Mouse (Mus musculus) lung, adult 2 months (tissue): ENCODE results near the gene Otos. TPM values are rescaled to one million over a fixed set of nuclear protein-coding genes. Genes with fewer than 3 reads are reported as not detected.
A peak's percentile ranks its signal among the peaks of the same experiment; 100 is the strongest.

Experiments used
- DNase-seq: peaks from one replicate; pipeline ENCODE4 v3.0.0; 2022
- H3K4me1 ChIP-seq: fragments of 200-500 bp; 2 replicates; pipeline ENCODE4 v1.6.1; 2011; ENCODE audit warnings: low read length; ENCODE audit not compliant: control insufficient read depth, insufficient read depth
- H3K4me3 ChIP-seq: fragments of 200-500 bp; replicated peaks from 2 replicates; pipeline ENCODE3; 2011; ENCODE audit warnings: low read depth, mild to moderate bottlenecking, control low read depth, low read length; ENCODE audit errors: extremely low read depth
- CTCF ChIP-seq: fragments of 200-500 bp; IDR thresholded peaks from 2 replicates; pipeline ENCODE4 v1.5.1; 2011; ENCODE audit warnings: mild to moderate bottlenecking, low read length, control low read depth; ENCODE audit not compliant: insufficient read depth
- POLR2A ChIP-seq: fragments of 200-500 bp; IDR thresholded peaks from 2 replicates; pipeline ENCODE4 v1.6.1; 2011; ENCODE audit warnings: low read depth, mild to moderate bottlenecking, control low read depth, low read length, borderline replicate concordance; ENCODE audit errors: extremely low read depth
- WGBS: fragments of 180-500 bp; shearing (Covaris S2); methylation state at CpG from one replicate; pipeline ENCODE4 v1.1.7; 2018; 5-methylcytosine and 5-hydroxymethylcytosine counted together
- polyA plus RNA-seq: library from polyadenylated mRNA; depleted of rRNA; stranded (reverse); fragments of >200 nt; gene quantifications from 2 replicates; pipeline ENCODE4 v1.2.3, GENCODE M21; 2012

The Otos gene
- polyA plus RNA-seq, 1 experiment: not detected

- WGBS: 26% methylated on average over 10 of the region's 10 CpGs
Observed at GRCm38 (mm10) chr1:92648197-92648596, 444 bp downstream of the Otos start.

GRCm38 (mm10) chr1:92647752-92648151 lies 889 bp downstream of the Otos start:
- H3K4me3 ChIP-seq: no peak overlapping the region
- no peak for TF ChIP-seq POLR2A
- TF ChIP-seq CTCF: peak; percentile 88
- peak; percentile 64 for DNase-seq
- no peaks in the 10 kb centered on the region for H3K4me1 ChIP-seq
- WGBS: 8% methylated on average over 8 of the region's 8 CpGs

More at GRCm38 (mm10) chr1:92648197-92648596, 444 bp downstream of the Otos start:
- DNase-seq: no peak
- TF ChIP-seq POLR2A (no peak), CTCF (no peak)
- H3K4me3 ChIP-seq: no peak overlapping the region
- no peaks in the 10 kb centered on the region for H3K4me1 ChIP-seq

- WGBS: 64% methylated on average over 4 of the region's 4 CpGs
- Histone ChIP-seq H3K4me3 (no peak overlapping the region), H3K4me1 (no peaks in the 10 kb centered on the region)
- no peak for DNase-seq
- no peak for TF ChIP-seq POLR2A
- no peak for TF ChIP-seq CTCF
Observed at GRCm38 (mm10) chr1:92647026-92647425, 1.6 kb downstream of the Otos start.

GRCm38 (mm10) chr1:92646601-92647000 lies 2.0 kb downstream of the Otos start:
- Histone ChIP-seq H3K4me1 (no peaks in the 10 kb centered on the region), H3K4me3 (no peak overlapping the region)
- WGBS: 78% methylated on average over 7 of the region's 7 CpGs
- DNase-seq: no peak
- TF ChIP-seq POLR2A (no peak), CTCF (no peak)

- TF ChIP-seq CTCF (no peak), POLR2A (no peak)
- Histone ChIP-seq H3K4me1 (no peaks in the 10 kb centered on the region), H3K4me3 (no peak overlapping the region)
- WGBS: 41% methylated on average over 2 of the region's 2 CpGs
- DNase-seq: no peak
Observed at GRCm38 (mm10) chr1:92646111-92646510, 2.5 kb downstream of the Otos start.

GRCm38 (mm10) chr1:92644916-92645315 lies 3.7 kb downstream of the Otos start:
- TF ChIP-seq POLR2A (no peak), CTCF (no peak)
- no peak overlapping the region for H3K4me3 ChIP-seq
- WGBS: 83% methylated on average over 5 of the region's 5 CpGs
- peaks cover 9% of the 10 kb centered on the region for H3K4me1 ChIP-seq
- no peak for DNase-seq

- no peak for DNase-seq
- no peak overlapping the region for H3K4me3 ChIP-seq
- peaks cover 9% of the 10 kb centered on the region for H3K4me1 ChIP-seq
- WGBS: 65% methylated on average over 4 of the region's 4 CpGs
- TF ChIP-seq POLR2A: no peak
- TF ChIP-seq CTCF: no peak
Observed at GRCm38 (mm10) chr1:92643691-92644090, 5.0 kb downstream of the Otos start.

- H3K4me3 ChIP-seq: peak within 1 kb of the TSS; percentile 67
- TF ChIP-seq CTCF: no peak
- TF ChIP-seq POLR2A: peak; percentile 68; the same call in 1 of the 2 replicates
- 2% methylated on average over 50 of the region's 50 CpGs for WGBS
- peak; percentile 86 for DNase-seq
- H3K4me1 ChIP-seq: peaks cover 9% of the 10 kb centered on the region
Observed at GRCm38 (mm10) chr1:92641514-92642272, 6.9 kb downstream of the Otos start, which contains the start of gene Cops9. Gene Cops9, minus strand, starts transcription at chr1:92641985.

- WGBS: 55% methylated on average over 6 of the region's 6 CpGs
- peaks cover 9% of the 10 kb centered on the region for H3K4me1 ChIP-seq
- no peak overlapping the region for H3K4me3 ChIP-seq
- no peak for TF ChIP-seq POLR2A
- DNase-seq: no peak
Observed at GRCm38 (mm10) chr1:92640393-92640792, 8.2 kb downstream of the Otos start.

GRCm38 (mm10) chr1:92638736-92639135 lies 9.9 kb downstream of the Otos start:
- 96% methylated on average over 4 of the region's 4 CpGs for WGBS
- Histone ChIP-seq H3K4me3 (no peak overlapping the region), H3K4me1 (peaks cover 9% of the 10 kb centered on the region)
- TF ChIP-seq CTCF (no peak), POLR2A (no peak)
- DNase-seq: no peak
